Mouse (Mus musculus) midbrain, embryonic 14.5 days (tissue): Measurements from ENCODE around the gene Dnajb13. TPM values are rescaled to one million over a fixed set of nuclear protein-coding genes. Genes with fewer than 3 reads are reported as not detected.

Experiments used
- ATAC-seq: fragments of 200-750 bp; cut with Nextera tagmentation; 2 replicates; pipeline ENCODE4 v1.8.0; 2017; ENCODE audit warnings: moderate number of reproducible peaks, moderate library complexity; ENCODE audit not compliant: low FRiP score, low TSS enrichment
- DNase-seq: peaks from one replicate; pipeline ENCODE4 v3.0.0-alpha.2; 2015
- H3K27ac ChIP-seq: fragments of 300-500 bp; sonication (generic); replicated peaks from 2 replicates; pipeline ENCODE4 v1.5.1; 2014; ENCODE audit warnings: mild to moderate bottlenecking, low read depth, low read length, moderate library complexity
- H3K27me3 ChIP-seq: fragments of 300-500 bp; sonication (generic); 2 replicates; pipeline ENCODE4 v1.6.1; 2014; ENCODE audit warnings: low read length, control low read depth, mixed read lengths; ENCODE audit not compliant: control insufficient read depth, insufficient read depth
- H3K36me3 ChIP-seq: fragments of 300-500 bp; sonication (generic); 2 replicates; pipeline ENCODE4 v1.6.1; 2014; ENCODE audit warnings: low read length, control low read depth; ENCODE audit not compliant: control insufficient read depth, insufficient read depth
- H3K4me1 ChIP-seq: fragments of 300-500 bp; sonication (generic); 2 replicates; pipeline ENCODE4 v1.6.1; 2014; ENCODE audit warnings: mild to moderate bottlenecking, antibody characterized with exemption, low read length, control low read depth; ENCODE audit not compliant: control insufficient read depth, insufficient read depth
- H3K4me2 ChIP-seq: fragments of 300-500 bp; sonication (generic); 2 replicates; pipeline ENCODE4 v1.6.1; 2014; ENCODE audit warnings: mild to moderate bottlenecking, low read length, moderate library complexity
- H3K4me3 ChIP-seq: fragments of 300-500 bp; sonication (generic); replicated peaks from 2 replicates; pipeline ENCODE4 v1.5.1; 2014; ENCODE audit warnings: low read depth, low read length
- H3K9ac ChIP-seq: fragments of 300-500 bp; sonication (generic); replicated peaks from 2 replicates; pipeline ENCODE4 v1.6.1; 2014; ENCODE audit warnings: mild to moderate bottlenecking, low read length, moderate library complexity
- H3K9me3 ChIP-seq: fragments of 300-500 bp; sonication (generic); 2 replicates; pipeline ENCODE4 v1.6.1; 2016; ENCODE audit warnings: low read length, control low read depth, mixed read lengths; ENCODE audit not compliant: control insufficient read depth
- WGBS: fragments of 180-500 bp; shearing (Covaris S2); extraction: QIAGEN DNeasy Blood & Tissue Kit; methylation state at CpG from one replicate; pipeline ENCODE4 v1.1.7; 2014; 5-methylcytosine and 5-hydroxymethylcytosine counted together
- polyA plus RNA-seq: library from polyadenylated mRNA; unstranded; fragments of >200 nt; fragmentation: Nextera tagmentation; extraction: Ambion mirVana; gene quantifications from 2 replicates; pipeline ENCODE4 v1.2.1, GENCODE M21; 2014

The Dnajb13 gene
- polyA plus RNA-seq, 1 experiment from 2014 or later = 3.7 TPM

DNA sequence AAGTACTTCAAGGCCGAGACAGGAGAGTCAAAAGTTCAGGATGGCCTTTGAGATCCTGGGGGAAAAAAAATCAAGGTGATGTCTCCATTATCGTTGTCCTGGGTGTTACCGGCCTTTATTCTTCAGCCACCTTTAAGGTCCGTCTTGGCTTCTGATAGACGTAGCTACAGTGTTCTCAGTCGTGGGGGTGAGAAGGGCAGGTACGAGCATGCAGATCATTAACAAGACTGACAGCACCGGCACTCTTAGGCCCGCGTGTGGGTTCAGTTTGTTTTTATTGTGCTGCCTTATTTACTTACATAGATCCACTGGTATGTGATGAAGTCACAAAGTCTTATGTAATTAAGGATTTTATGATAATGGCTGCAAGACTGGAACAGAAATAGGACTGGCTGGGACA lies 51.0 kb downstream of the Dnajb13 start:
- no peak overlapping the region for H3K4me3 ChIP-seq
- no peak overlapping the region for H3K27ac ChIP-seq
- H3K9ac ChIP-seq = no peak overlapping the region
- 92% methylated on average over 10 of the region's 10 CpGs for WGBS
- H3K4me1 ChIP-seq = no peaks in the 10 kb centered on the region
- H3K36me3 ChIP-seq = peaks cover 58% of the 10 kb centered on the region
- H3K4me2 ChIP-seq = no peak overlapping the region
- no peaks in the 10 kb centered on the region for H3K9me3 ChIP-seq
- ATAC-seq = no peak
- no peaks in the 10 kb centered on the region for H3K27me3 ChIP-seq
- no peak for DNase-seq

DNA sequence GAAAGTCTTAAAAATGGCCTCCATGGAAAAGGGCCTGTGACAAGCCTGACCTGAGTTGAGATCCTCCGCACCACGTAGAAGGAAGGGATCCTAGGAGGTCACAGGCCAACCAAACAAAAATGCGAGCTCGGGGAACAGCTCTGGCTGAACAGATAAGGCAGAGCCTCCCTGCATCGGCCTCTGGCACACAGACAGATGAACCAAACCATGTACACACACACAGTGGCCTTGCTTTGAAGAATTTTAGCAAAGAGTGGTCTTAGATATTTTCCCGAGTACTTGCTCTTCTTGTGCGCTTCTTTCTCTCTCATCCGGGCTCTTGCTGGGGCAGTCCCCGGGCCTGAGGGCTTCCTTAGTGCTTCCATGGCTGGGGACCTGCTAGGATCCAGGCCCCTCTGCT lies 51.6 kb downstream of the Dnajb13 start:
- no peak overlapping the region for H3K9ac ChIP-seq
- H3K27ac ChIP-seq = no peak overlapping the region
- no peaks in the 10 kb centered on the region for H3K27me3 ChIP-seq
- H3K4me1 ChIP-seq = no peaks in the 10 kb centered on the region
- H3K36me3 ChIP-seq = peaks cover 55% of the 10 kb centered on the region
- DNase-seq (no peak), ATAC-seq (no peak)
- H3K4me3 ChIP-seq = no peak overlapping the region
- H3K9me3 ChIP-seq = no peaks in the 10 kb centered on the region
- no peak overlapping the region for H3K4me2 ChIP-seq
- WGBS = 92% methylated on average over 9 of the region's 9 CpGs

DNA sequence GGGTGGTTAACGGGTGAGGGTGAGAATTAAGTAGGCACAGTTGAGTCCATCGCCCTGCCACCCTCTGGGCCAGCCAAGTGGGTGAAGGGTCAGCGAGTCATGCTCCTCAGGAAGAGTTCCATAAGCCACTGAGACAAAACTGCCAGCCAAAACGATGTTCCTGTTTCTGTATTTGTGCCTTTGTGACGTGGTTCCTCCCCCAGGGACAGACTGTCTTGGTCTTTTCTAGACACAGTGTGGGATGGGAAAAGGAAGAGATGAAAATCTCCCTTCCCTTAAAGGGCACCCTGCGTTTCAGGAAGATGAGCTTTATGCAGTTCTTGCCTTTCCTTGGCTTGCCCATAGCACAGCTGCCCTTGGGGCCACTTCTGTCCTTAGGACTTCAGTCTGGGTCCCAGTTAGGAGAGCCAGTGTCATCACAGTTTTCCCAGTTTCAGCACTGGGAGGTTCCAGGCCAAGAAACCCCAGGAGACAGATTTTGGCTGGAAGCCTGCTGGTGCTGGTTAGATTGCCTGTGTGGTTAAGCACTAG lies 53.1 kb downstream of the Dnajb13 start:
- Histone ChIP-seq H3K27ac (no peak overlapping the region), H3K4me3 (no peak overlapping the region), H3K4me2 (no peak overlapping the region), H3K4me1 (no peaks in the 10 kb centered on the region), H3K9ac (no peak overlapping the region), H3K9me3 (no peaks in the 10 kb centered on the region), H3K27me3 (no peaks in the 10 kb centered on the region), H3K36me3 (peaks cover 61% of the 10 kb centered on the region)
- DNase-seq (no peak), ATAC-seq (no peak)
- 90% methylated on average over 6 of the region's 6 CpGs for WGBS

DNA sequence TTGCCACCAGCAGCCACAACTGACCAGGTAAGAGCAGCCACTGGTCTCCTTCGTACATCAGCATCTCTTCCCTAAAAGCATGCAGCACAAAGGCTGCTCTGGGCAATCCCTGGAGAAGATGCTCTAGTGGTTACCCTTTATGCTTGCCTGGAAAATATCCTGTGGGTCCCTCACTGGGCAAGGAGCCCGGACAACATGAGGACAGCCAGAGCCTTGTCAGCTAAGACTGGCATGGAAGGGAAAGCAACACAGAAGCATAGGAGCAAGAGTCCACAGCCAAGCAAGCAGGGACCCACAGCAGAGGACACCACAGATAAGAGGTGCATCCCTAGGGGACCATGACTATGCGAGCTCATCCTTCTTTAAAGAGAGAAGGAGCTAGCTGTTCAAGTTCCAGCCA lies 54.9 kb downstream of the Dnajb13 start:
- Histone ChIP-seq H3K9me3 (no peaks in the 10 kb centered on the region), H3K4me1 (no peaks in the 10 kb centered on the region), H3K9ac (no peak overlapping the region), H3K27me3 (no peaks in the 10 kb centered on the region), H3K4me2 (no peak overlapping the region), H3K4me3 (no peak overlapping the region), H3K36me3 (peaks cover 67% of the 10 kb centered on the region), H3K27ac (no peak overlapping the region)
- no peak for DNase-seq
- WGBS = 96% methylated on average over 3 of the region's 3 CpGs
- ATAC-seq = no peak

DNA sequence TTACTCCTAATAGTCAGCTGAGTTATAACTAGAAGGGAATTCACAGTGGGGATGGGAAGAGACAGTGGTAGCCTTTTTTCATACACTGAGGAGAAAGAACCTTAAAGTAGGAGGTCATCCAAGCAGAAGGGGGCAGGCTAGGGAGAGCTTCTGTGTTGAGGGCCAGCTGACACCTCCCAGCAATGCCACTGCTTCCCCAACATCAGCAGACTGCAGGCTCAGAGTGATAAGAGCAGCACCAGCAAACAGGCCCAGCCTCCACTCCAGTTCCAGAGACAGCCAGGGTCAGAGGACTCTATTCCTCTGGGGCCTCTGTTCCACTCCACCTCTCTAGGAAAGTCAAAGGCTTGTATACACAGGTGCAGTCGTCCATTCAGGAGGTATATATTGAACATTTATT lies 56.6 kb downstream of the Dnajb13 start:
- H3K9me3 ChIP-seq = no peaks in the 10 kb centered on the region
- no peak for ATAC-seq
- H3K4me3 ChIP-seq = no peak overlapping the region
- DNase-seq = no peak
- 69% methylated on average over 1 of the region's 1 CpGs for WGBS
- no peak overlapping the region for H3K9ac ChIP-seq
- H3K36me3 ChIP-seq = peaks cover 73% of the 10 kb centered on the region
- no peaks in the 10 kb centered on the region for H3K27me3 ChIP-seq
- no peak overlapping the region for H3K4me2 ChIP-seq
- H3K27ac ChIP-seq = no peak overlapping the region
- no peaks in the 10 kb centered on the region for H3K4me1 ChIP-seq

Other genes starting within 250 kb of the Dnajb13 start
- gene P4ha3, start 229.4 kb downstream of the Dnajb13 start, polyA plus RNA-seq = 6.8 and 7.8 TPM in 2 replicates
- gene C2cd3, start 142.7 kb downstream of the Dnajb13 start, polyA plus RNA-seq = 27.7 and 28.7 TPM in 2 replicates
- gene Ppme1, start 142.7 kb downstream of the Dnajb13 start, polyA plus RNA-seq = 125 and 160 TPM in 2 replicates
- not detected in 2 replicates for gene Ucp3, start 42.0 kb downstream of the Dnajb13 start, polyA plus RNA-seq
- 47.0 and 55.6 TPM in 2 replicates for gene Ucp2, start 21.6 kb downstream of the Dnajb13 start, polyA plus RNA-seq
- 16.5 and 16.6 TPM in 2 replicates for gene Coa4, start 22.1 kb upstream of the Dnajb13 start, polyA plus RNA-seq
- gene Rab6a, start 92.5 kb upstream of the Dnajb13 start, polyA plus RNA-seq = 272 and 300 TPM in 2 replicates
- 91.3 and 95.9 TPM in 2 replicates for gene Mrpl48, start 93.3 kb upstream of the Dnajb13 start, polyA plus RNA-seq
- 7.8 and 8.5 TPM in 2 replicates for gene Plekhb1, start 147.5 kb upstream of the Dnajb13 start, polyA plus RNA-seq
- 113 and 128 TPM in 2 replicates for gene Fam168a, start 191.7 kb upstream of the Dnajb13 start, polyA plus RNA-seq